Mouse (Mus musculus) embryonic facial prominence, embryonic 13.5 days (tissue): Measurements from ENCODE around the gene Ebf1. TPM values are rescaled to one million over a fixed set of nuclear protein-coding genes. Genes with fewer than 3 reads are reported as not detected.

ENCODE experiments used
- ATAC-seq: fragments of 200-750 bp; cut with Nextera tagmentation; 2 replicates; pipeline ENCODE4 v1.8.0; 2017; ENCODE audit warnings: low read depth; ENCODE audit not compliant: insufficient number of reproducible peaks, insufficient read depth, low FRiP score, low TSS enrichment
- H3K27ac ChIP-seq: fragments of 300-500 bp; sonication (generic); 2 replicates; pipeline ENCODE4 v1.5.1; 2015; ENCODE audit warnings: moderate library complexity, mild to moderate bottlenecking, inconsistent platforms
- H3K27me3 ChIP-seq: fragments of 300-500 bp; sonication (generic); 2 replicates; pipeline ENCODE4 v1.6.1; 2015; ENCODE audit warnings: mild to moderate bottlenecking, inconsistent platforms
- H3K36me3 ChIP-seq: fragments of 300-500 bp; sonication (generic); 2 replicates; pipeline ENCODE4 v1.6.1; 2015; ENCODE audit warnings: mild to moderate bottlenecking, inconsistent platforms
- H3K4me1 ChIP-seq: fragments of 300-500 bp; sonication (generic); 2 replicates; pipeline ENCODE4 v1.6.1; 2015; ENCODE audit warnings: inconsistent platforms
- H3K4me2 ChIP-seq: fragments of 300-500 bp; sonication (generic); 2 replicates; pipeline ENCODE4 v1.6.1; 2015; ENCODE audit warnings: moderate library complexity, mild to moderate bottlenecking, inconsistent platforms
- H3K4me3 ChIP-seq: fragments of 300-500 bp; sonication (generic); 2 replicates; pipeline ENCODE4 v1.5.1; 2015; ENCODE audit warnings: mild to moderate bottlenecking, inconsistent platforms
- H3K9ac ChIP-seq: fragments of 300-500 bp; sonication (generic); 2 replicates; pipeline ENCODE4 v1.6.1; 2015; ENCODE audit warnings: mild to moderate bottlenecking, inconsistent platforms
- H3K9me3 ChIP-seq: fragments of 300-500 bp; sonication (generic); 2 replicates; pipeline ENCODE4 v1.6.1; 2016; ENCODE audit warnings: inconsistent platforms
- WGBS: fragments of 180-500 bp; shearing (Covaris S2); methylation state at CpG from one replicate; pipeline ENCODE4 v1.1.7; 2015; ENCODE audit warnings: mixed read lengths; 5-methylcytosine and 5-hydroxymethylcytosine counted together
- polyA plus RNA-seq: library from polyadenylated mRNA; unstranded; fragments of >200 nt; fragmentation: Nextera tagmentation; extraction: Ambion mirVana; gene quantifications from 2 replicates; pipeline ENCODE4 v1.2.1, GENCODE M21; 2015

Gene Ebf1
- polyA plus RNA-seq, 1 experiment from 2014 or later, result 69.1 TPM

DNA sequence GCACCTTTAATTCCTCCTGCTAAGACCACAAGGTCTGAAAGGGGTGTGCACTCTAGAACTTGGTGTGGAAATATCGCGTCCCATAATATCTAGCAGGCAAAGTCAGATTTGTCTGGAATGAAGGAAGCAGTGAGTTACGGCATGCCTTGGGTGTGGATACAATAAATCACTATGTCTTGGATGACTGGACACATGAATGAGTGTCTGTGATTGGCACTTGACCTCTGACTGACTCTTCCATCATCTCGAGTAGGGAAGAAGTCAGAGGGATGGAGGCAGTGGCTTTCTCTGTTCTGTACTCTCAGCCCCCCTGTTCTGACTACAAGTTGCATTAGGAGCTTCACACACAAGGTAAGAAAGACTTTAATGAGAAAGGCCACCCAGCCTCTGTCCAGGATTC lies 112.8 kb downstream of the Ebf1 start:
- ATAC-seq, result no peak
- Histone ChIP-seq H3K27ac (no peak overlapping the region), H3K9me3 (no peaks in the 10 kb centered on the region), H3K27me3 (no peaks in the 10 kb centered on the region), H3K4me3 (no peak overlapping the region), H3K4me1 (peaks cover 15% of the 10 kb centered on the region; the same call in 1 of the 2 replicates), H3K36me3 (no peaks in the 10 kb centered on the region), H3K9ac (no peak overlapping the region), H3K4me2 (no peak overlapping the region)
- WGBS, result 67% methylated on average over 4 of the region's 4 CpGs

DNA sequence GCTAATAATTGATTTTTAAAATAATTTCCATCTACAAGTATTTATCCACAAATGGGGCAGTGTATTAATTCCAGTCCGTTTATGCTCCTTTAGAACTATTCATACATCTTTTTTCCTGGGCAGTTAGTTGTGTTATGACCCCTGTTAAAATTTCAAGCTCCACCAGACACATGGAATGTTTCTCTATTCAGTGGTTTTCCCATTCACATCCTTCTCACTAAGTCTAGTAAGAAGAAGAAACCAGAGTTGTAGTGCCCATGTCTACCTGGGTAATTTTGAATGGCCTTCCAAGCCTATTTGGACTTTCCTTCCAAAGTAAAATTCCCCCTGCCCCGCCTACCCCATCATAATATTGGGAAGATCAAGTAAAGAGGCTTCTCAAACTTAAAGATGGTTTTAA lies 114.6 kb downstream of the Ebf1 start:
- ATAC-seq, result no peak
- Histone ChIP-seq H3K4me3 (no peak overlapping the region), H3K9ac (no peak overlapping the region), H3K36me3 (no peaks in the 10 kb centered on the region), H3K27ac (no peak overlapping the region), H3K4me2 (no peak overlapping the region), H3K27me3 (no peaks in the 10 kb centered on the region), H3K9me3 (no peaks in the 10 kb centered on the region), H3K4me1 (peaks cover 16% of the 10 kb centered on the region; the same call in 1 of the 2 replicates)
- 85% methylated on average over 2 of the region's 2 CpGs for WGBS

DNA sequence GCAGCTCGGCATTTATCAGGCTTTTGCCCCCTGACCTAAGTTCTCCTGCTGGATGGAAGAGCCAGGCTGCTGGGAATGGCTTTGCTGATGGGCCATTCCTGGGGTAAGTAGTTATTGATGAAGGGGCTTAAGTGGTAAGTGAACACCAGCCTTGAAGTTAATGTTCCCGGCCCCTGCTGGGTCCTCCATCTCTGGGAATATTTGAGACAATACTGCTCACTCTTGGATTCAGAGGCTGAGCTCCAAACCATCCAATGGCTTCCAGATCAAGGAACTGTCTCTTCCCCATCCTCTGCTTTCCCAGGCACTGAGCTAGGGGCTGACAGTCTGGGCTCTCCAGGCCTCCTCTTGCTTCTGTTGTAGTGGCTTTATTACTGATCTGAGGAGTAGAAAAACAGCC lies 116.2 kb downstream of the Ebf1 start:
- H3K27me3 ChIP-seq, result no peaks in the 10 kb centered on the region
- H3K4me2 ChIP-seq, result no peak overlapping the region
- no peak overlapping the region for H3K9ac ChIP-seq
- no peak overlapping the region for H3K4me3 ChIP-seq
- no peaks in the 10 kb centered on the region for H3K9me3 ChIP-seq
- no peaks in the 10 kb centered on the region for H3K36me3 ChIP-seq
- H3K27ac ChIP-seq, result no peak overlapping the region
- WGBS, result 53% methylated on average over 2 of the region's 2 CpGs
- ATAC-seq, result no peak
- H3K4me1 ChIP-seq, result peaks cover 10% of the 10 kb centered on the region

DNA sequence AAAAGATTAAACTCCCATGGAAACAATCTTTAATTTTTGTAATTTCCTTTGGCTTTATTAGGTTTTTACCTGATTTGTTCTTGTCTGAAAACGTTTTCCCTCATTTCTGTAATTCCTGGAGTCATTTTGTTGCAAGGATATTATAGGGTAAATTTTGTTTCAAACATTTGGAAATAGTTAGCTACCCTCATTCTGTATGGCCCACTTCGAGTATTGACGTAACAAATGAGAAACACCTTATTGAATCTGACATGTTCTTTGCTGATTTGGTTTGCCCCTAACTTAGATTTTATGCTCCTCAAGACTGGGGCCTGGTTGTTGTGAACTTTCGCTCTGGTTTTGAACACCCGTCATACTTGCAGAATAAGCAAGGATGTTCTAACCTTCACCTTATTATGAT lies 120.9 kb downstream of the Ebf1 start:
- Histone ChIP-seq H3K27me3 (peaks cover 8% of the 10 kb centered on the region; the same call in 1 of the 2 replicates), H3K9ac (no peak overlapping the region), H3K27ac (no peak overlapping the region), H3K36me3 (no peaks in the 10 kb centered on the region), H3K4me1 (peaks cover 29% of the 10 kb centered on the region), H3K4me3 (no peak overlapping the region), H3K9me3 (no peaks in the 10 kb centered on the region), H3K4me2 (no peak overlapping the region)
- 32% methylated on average over 5 of the region's 5 CpGs for WGBS
- no peak for ATAC-seq

DNA sequence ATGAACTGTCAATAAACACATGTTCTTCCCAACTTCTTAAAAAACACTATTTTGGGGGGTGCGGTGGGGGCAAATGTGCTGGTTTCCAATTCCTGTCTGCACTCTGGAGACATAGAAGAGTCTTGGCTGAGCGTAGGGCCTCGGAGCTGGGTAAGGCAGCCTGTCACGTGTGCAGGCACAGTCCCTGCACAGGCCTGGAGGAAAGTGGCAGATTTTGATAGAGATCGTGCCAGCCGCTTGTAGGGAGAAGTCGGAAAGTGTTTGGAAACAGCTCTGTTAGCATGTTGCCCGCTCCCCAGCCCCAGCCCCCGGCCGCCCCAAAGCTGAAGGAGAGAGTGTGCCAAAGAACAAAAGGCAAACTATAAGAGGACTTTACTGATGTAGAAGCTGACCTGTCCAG lies 121.7 kb downstream of the Ebf1 start:
- Histone ChIP-seq H3K4me1 (peaks cover 29% of the 10 kb centered on the region), H3K27ac (no peak overlapping the region), H3K27me3 (peaks cover 8% of the 10 kb centered on the region; the same call in 1 of the 2 replicates), H3K9me3 (no peaks in the 10 kb centered on the region), H3K9ac (no peak overlapping the region), H3K36me3 (no peaks in the 10 kb centered on the region), H3K4me2 (no peak overlapping the region), H3K4me3 (no peak overlapping the region)
- 22% methylated on average over 10 of the region's 10 CpGs for WGBS
- no peak for ATAC-seq

DNA sequence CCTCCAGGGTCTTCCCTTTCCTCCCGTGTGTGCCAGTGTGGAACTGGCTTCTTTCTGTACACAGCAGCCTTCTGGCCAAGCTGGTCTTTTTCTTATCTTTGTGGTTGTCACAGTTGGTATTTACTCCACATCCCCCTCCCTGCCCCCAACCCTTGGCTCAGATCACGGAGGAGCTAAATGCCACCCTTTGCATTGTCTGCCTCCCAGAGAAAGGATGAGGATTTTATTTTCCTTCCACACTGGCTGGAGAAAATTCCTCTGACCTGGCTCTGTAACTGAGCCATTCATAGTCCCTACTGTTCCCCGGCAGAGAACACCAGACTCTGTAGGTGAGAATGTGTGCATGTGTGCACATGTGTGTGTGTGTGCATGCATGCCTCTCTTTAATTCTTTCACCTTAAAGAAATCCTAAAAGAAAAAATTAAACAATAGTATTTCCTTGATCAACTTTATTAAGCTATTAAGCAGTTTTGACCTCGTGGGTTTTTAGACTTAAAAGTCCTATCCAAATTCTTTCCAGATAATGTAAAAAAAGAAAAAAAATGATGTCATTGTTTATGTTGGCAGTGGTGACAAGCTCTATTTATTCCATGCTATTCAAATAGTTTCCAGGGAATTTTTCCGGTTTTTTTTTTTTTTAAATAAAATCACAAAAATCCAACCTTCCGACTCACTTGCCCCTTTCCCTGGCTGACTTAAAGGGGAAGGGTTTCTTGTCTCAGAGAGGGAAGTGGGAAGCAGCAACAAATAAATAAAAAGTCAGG lies 123.3 kb downstream of the Ebf1 start:
- WGBS, result 15% methylated on average over 6 of the region's 6 CpGs
- Histone ChIP-seq H3K36me3 (no peaks in the 10 kb centered on the region), H3K9me3 (no peaks in the 10 kb centered on the region), H3K4me2 (no peak overlapping the region), H3K27me3 (peaks cover 14% of the 10 kb centered on the region; the same call in 1 of the 2 replicates), H3K9ac (no peak overlapping the region), H3K27ac (no peak overlapping the region), H3K4me1 (peaks cover 29% of the 10 kb centered on the region), H3K4me3 (no peak overlapping the region)
- no peak for ATAC-seq

DNA sequence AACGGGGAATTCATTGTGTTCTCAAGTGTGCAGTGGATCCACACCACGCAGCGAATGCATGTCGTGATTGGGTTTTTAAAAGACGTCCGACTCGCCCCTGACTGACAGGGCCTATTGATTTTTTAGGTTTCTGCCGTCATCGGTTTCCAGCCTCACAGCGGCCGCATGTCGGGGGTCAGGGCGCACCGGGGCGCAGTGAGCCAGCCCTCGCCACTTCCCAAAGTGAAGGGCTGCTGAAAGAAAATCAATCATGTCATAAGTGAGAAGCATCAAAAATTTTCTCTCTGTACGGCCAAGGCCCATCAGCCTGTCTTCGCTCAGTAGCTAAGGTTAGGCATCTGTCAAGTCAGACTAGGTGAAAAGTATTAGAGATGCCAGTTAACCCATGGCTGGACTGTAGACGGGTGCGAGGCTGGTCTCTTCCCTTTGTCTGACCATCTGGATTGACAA lies 124.0 kb downstream of the Ebf1 start:
- peaks cover 27% of the 10 kb centered on the region for H3K4me1 ChIP-seq
- H3K27ac ChIP-seq, result no peak overlapping the region
- no peaks in the 10 kb centered on the region for H3K9me3 ChIP-seq
- 50% methylated on average over 20 of the region's 20 CpGs for WGBS
- H3K4me2 ChIP-seq, result no peak overlapping the region
- peaks cover 14% of the 10 kb centered on the region; the same call in 1 of the 2 replicates for H3K27me3 ChIP-seq
- H3K9ac ChIP-seq, result no peak overlapping the region
- H3K36me3 ChIP-seq, result no peaks in the 10 kb centered on the region
- H3K4me3 ChIP-seq, result no peak overlapping the region
- ATAC-seq, result no peak

DNA sequence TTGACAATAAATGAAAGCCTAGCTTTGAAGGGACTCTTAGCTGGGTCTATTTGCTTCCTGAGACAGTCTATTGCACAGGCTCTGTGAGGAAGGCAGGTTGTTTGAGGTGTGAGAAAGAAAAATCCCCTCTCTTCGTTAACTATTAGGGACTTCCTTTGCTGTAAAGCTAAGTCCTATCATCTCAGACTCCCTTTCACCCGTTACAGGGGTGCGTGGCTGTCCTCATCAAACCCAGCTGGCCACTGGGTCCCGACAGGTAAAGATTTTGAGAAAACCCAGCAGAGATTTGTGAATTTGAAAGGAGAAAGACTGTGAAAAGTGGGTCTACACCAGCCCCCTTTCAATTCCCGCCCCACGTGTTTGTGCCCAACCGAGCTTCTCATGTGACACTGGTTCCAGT lies 127.3 kb downstream of the Ebf1 start:
- Histone ChIP-seq H3K4me3 (no peak overlapping the region), H3K9me3 (no peaks in the 10 kb centered on the region), H3K27ac (no peak overlapping the region), H3K9ac (no peak overlapping the region), H3K36me3 (no peaks in the 10 kb centered on the region), H3K4me1 (peaks cover 12% of the 10 kb centered on the region), H3K4me2 (no peak overlapping the region), H3K27me3 (peaks cover 14% of the 10 kb centered on the region; the same call in 1 of the 2 replicates)
- 49% methylated on average over 7 of the region's 7 CpGs for WGBS
- ATAC-seq, result no peak

DNA sequence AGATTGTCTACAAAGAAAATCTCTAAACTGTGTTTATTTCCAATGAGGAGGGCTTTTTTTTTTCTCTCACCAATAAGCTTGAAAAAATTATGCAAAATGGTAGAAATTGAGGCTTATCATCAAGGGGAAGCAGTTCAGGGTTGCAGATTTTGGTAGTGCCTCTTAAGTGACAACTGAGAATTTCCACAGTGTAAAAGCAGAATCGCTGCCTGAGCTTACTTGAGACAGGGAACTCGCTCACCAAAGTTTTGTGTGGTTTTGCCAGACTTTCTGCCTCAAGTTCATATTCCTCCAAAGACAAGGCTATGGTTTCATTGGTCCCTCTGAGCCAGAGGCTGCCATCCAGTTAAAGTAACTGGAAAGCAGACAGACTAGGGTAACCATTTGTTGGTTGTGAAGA lies 128.8 kb downstream of the Ebf1 start:
- H3K9ac ChIP-seq, result no peak overlapping the region
- no peak overlapping the region for H3K4me3 ChIP-seq
- H3K9me3 ChIP-seq, result no peaks in the 10 kb centered on the region
- H3K27ac ChIP-seq, result no peak overlapping the region
- peaks cover 13% of the 10 kb centered on the region; the same call in 1 of the 2 replicates for H3K27me3 ChIP-seq
- no peaks in the 10 kb centered on the region for H3K36me3 ChIP-seq
- WGBS, result 87% methylated on average over 2 of the region's 2 CpGs
- ATAC-seq, result no peak
- peaks cover 5% of the 10 kb centered on the region for H3K4me1 ChIP-seq
- H3K4me2 ChIP-seq, result no peak overlapping the region

DNA sequence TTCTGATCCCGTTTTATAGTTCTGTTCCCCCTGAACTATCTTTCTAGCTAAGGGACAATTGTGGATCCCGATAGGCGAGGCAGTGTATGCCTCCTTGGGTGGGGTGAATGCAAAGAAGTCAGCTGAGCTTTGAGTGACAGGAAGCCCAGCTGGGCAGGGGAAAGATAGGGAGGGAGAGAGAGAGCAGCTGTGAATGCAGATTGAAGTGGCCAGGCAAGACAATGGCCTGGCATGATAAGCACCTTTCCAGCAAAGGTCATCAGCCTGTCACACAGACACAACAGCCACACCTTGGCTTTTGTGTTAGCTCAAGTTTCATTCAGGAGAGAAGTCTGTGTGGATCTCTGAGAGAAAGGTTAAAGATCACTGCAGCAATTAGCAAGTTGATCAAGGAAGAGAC lies 129.6 kb downstream of the Ebf1 start:
- Histone ChIP-seq H3K4me1 (no peaks in the 10 kb centered on the region), H3K9me3 (no peaks in the 10 kb centered on the region), H3K9ac (no peak overlapping the region), H3K27ac (no peak overlapping the region), H3K27me3 (peaks cover 7% of the 10 kb centered on the region; the same call in 1 of the 2 replicates), H3K4me2 (no peak overlapping the region), H3K36me3 (no peaks in the 10 kb centered on the region), H3K4me3 (no peak overlapping the region)
- 35% methylated on average over 3 of the region's 3 CpGs for WGBS
- no peak for ATAC-seq

DNA sequence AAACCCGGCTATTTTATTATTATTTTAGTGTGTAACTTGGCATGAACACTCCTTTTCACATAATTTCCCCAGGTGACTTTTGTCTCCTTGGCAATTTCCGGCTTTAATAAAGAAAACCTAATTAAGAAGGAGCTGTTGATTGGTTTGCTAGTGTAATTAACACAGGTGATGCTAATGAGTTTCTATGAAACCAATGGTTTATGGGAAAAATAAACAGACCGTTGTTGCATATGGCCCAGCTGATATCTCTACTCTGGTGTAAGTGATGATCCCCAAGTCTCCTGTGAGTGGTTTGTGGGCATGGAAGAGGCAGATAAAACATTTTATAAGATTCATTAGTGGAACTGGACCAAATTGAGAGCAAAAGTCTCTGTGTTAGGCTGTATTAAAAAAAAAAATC lies 132.2 kb downstream of the Ebf1 start:
- H3K4me2 ChIP-seq, result no peak overlapping the region
- no peaks in the 10 kb centered on the region for H3K4me1 ChIP-seq
- H3K9me3 ChIP-seq, result no peaks in the 10 kb centered on the region
- no peaks in the 10 kb centered on the region for H3K36me3 ChIP-seq
- no peak for ATAC-seq
- H3K4me3 ChIP-seq, result no peak overlapping the region
- H3K9ac ChIP-seq, result no peak overlapping the region
- no peak overlapping the region for H3K27ac ChIP-seq
- WGBS, result 83% methylated on average over 3 of the region's 3 CpGs
- H3K27me3 ChIP-seq, result peaks cover 3% of the 10 kb centered on the region; the same call in 1 of the 2 replicates

DNA sequence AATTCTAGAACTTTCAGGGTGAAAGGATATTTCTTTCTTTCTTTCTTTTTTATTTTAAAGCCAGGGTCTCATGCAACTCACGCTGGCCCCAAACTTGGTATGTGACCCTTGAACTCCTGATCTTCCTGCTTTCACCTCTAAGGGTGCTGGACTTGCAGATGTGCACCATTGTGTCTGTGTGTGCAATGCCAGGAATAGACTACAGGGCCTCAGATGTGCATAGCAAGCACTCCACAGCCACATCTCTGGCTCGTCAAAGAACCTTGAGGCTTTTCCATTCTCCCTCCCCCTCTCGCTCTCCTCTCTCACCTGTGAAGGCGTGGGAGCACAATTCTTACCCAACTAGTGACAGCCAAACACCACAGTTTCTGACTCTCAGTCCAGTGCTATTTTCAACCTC lies 137.2 kb downstream of the Ebf1 start:
- H3K4me3 ChIP-seq, result no peak overlapping the region
- no peak overlapping the region for H3K4me2 ChIP-seq
- H3K36me3 ChIP-seq, result no peaks in the 10 kb centered on the region
- ATAC-seq, result no peak
- H3K4me1 ChIP-seq, result no peaks in the 10 kb centered on the region
- no peak overlapping the region for H3K9ac ChIP-seq
- WGBS, result 68% methylated on average over 4 of the region's 4 CpGs
- H3K9me3 ChIP-seq, result no peaks in the 10 kb centered on the region
- H3K27me3 ChIP-seq, result peaks cover 2% of the 10 kb centered on the region; the same call in 1 of the 2 replicates
- no peak overlapping the region for H3K27ac ChIP-seq
